Mouse (Mus musculus): ENCODE measurements at regions not wholly inside any gene's neighbourhood (a gene's known extent, or its start where the extent isn't known, plus 50 kb on each side); places are given as distances from the start of the nearest gene placed in this dataset.

GRCm38 (mm10) chr6:84393519-84394231 lies 200.0 kb downstream of the Cyp26b1 start:
- DNase-seq (ENCODE audit: inconsistent age in 2 of 2, low spot score in 1 of 2): no peak

DNA sequence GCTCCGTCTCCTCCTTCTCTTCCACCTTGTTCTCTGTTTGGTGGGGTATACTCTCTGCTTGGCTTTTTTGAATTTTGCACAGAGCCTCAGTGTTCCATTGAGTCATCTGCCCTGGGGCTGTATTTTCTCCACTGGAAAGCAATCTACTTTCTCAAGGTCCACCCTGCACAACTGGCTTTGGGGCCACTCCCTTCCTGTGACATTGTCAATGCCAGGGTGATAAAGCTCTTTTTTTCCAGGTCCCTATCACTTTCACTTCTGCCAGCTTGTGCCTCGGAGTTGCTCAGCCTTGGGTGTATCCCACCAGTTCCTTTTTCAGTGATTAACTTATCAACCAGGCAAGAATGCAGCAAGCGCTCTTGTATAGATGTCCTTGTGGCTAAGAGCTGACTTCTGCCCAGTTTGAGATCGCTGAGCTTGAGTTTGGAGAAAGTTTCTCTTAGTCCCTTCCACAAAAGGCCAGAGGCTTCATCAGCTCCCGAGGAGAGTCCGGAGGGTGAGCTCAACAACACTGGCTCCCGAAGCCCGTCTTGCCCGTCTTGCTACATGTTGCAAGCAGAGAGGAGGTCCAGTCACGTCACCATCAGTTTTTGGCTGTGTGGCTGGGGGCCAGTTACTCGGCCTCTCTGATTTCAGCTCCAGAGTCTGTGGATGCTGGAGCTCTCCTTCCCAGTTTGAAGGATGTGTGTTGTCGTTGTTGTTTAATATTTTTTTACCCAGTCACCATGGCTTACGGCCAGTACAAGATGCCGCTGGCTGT lies 200.8 kb downstream of the Cyp26b1 start:
- peak; percentile 79 to 91 for DNase-seq (ENCODE audit: inconsistent age in 2 of 2, low spot score in 1 of 2)

DNA sequence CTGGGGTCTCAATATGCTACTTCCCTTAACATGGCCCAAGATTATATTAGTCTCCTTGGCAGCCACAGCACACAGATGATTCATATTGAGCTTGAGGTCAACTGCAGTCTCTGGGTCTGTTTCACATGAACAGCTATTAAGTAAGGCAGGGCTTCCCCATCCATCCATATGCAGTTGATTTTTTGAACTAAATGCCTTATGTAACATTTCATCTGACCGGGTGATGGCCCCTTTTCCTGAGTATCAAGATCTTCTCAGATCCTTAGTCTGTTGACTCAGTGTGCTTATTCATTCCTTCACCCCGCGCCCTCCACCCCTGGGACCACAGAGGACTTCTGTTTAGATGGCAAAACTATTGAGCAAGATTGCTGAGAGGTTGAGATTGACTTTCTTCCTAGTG lies 202.7 kb downstream of the Cyp26b1 start:
- DNase-seq (ENCODE audit: inconsistent age in 2 of 2, low spot score in 1 of 2): peak in 1 of 2 experiments; percentile 69

GRCm38 (mm10) chr6:84385696-84386095 lies 208.0 kb downstream of the Cyp26b1 start:
- peak; percentile 87 to 95 for DNase-seq (ENCODE audit: inconsistent age in 2 of 2, low spot score in 1 of 2)

DNA sequence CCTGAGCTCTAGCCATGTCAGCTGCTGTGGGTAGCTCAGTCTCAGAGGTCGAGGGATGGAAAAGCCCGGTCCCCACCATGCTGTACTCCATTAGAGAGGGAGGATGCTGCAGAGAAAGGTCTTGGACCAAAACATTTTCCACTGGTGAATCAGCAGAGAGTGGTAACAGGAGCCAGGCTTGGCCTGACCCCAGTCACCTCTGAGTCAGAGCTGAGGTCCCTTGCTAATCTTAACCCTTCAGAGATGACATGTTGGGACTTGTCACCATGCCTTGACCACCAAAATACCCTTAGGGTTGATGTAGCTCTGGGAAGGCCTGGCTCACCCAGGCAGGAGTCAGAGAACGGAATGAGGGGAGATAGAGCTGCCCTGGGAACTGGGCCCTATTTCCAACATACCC lies 210.0 kb downstream of the Cyp26b1 start:
- DNase-seq (ENCODE audit: inconsistent age in 2 of 2, low spot score in 1 of 2): peak; percentile 76 to 82

DNA sequence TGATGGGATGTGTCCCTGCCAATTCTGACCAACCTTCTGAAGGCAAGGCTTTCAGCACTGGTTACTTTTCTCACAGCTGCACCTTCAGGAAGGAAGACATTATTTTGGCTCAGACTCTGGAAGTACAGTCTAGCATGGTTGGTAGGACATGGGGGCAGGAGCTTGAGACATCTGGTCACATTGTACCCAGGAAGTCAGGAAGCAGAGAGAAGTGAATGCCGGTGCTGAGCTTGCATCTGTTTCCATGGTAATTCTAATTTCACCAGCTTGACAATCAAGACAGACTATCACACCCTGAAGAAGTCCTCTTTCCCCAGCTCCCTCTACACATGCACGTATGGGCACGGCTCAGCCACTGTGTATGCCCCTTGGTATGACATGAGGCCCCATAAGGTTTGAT lies 210.6 kb downstream of the Cyp26b1 start:
- DNase-seq (ENCODE audit: inconsistent age in 2 of 2, low spot score in 1 of 2): no peak

- DNase-seq (ENCODE audit: inconsistent age in 2 of 2, low spot score in 1 of 2): no peak
Observed at GRCm38 (mm10) chr6:84381571-84381970, 212.1 kb downstream of the Cyp26b1 start.

DNA sequence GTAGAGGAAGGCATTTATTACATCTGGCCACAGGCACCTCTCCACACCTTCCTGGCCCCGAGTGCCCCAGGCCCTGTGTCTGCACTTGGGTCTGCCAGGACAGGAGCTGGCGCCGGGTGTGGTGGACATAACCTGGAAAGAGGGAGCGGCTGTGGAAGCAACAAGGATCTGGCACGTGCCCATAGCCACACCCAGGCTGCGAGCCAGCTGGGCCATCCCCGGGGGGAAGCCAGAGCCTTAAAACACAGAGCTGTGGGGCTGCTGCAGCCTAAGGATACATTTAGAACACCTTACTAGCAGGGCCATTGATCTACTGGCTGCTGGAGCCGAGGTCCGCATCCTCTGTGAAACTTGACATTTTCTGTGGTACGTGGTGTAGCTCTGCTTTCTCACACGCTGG lies 217.0 kb downstream of the Cyp26b1 start:
- DNase-seq (ENCODE audit: inconsistent age in 2 of 2, low spot score in 1 of 2): no peak

DNA sequence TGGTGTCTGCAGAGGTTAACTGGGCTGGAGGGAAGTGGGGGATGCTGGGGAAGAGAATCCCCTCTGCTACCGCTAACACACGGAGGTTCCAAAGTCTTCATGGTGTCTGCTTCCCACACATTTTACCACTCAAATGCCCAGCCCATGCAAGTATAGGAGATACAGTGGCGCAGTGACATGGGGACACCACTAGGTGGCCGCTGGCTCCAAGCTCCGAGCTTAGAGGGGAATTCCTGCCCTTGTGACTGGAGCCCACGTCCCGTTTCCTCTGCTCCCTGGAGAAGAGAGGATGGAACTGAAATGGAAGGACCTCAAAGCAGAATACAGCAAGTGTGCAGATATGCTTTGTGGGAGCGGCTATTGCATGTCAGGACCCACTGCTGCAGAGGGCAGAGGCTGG lies 218.2 kb downstream of the Cyp26b1 start:
- peak; percentile 58 to 83 for DNase-seq (ENCODE audit: inconsistent age in 2 of 2, low spot score in 1 of 2)

GRCm38 (mm10) chr6:84366365-84366764 lies 227.3 kb downstream of the Cyp26b1 start:
- DNase-seq (ENCODE audit: inconsistent age in 2 of 2, low spot score in 1 of 2): no peak

DNA sequence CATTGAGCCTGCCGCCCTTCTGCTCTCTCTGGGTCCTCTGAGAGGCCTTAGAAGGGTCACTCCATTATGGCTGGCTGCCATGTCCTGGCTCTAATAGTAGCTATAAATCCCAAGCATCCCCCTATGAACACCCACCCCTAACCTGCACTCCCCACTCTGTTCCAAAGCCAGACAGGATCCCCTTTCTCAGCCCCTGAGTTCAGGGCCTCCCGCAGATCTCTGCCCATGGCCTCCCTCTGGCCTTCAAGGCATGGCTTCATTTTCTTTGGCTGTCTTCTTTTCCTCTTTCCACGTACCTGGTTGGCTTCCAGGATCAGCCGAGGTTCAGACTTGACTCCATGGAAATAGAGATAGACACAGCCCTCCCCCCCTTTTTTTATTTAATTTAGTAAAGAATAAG lies 227.8 kb downstream of the Cyp26b1 start:
- no peak for DNase-seq (ENCODE audit: inconsistent age in 2 of 2, low spot score in 1 of 2)

DNA sequence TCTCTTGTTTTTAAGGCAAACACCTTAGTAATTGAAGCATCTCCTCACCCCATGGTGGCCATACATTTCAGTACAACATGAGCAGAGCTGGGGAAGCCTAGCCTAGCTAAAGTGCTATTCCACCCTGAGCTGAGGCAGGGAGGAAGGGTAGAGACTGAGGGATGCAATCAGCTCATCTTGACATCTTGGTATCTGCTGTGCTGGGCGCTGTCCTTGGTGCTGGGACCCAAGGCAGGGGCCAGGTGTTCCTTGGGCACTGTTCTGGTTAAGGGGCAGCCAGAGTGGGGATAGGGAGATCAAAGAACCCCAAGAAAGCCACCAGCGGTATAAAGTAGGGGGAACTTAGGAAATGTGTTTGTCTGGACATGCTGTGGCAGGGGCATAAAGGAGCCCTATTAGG lies 228.7 kb downstream of the Cyp26b1 start:
- peak in 1 of 2 experiments; percentile 40 for DNase-seq (ENCODE audit: inconsistent age in 2 of 2, low spot score in 1 of 2)

GRCm38 (mm10) chr6:84362331-84362730 lies 231.4 kb downstream of the Cyp26b1 start:
- DNase-seq (ENCODE audit: inconsistent age in 2 of 2, low spot score in 1 of 2): no peak

DNA sequence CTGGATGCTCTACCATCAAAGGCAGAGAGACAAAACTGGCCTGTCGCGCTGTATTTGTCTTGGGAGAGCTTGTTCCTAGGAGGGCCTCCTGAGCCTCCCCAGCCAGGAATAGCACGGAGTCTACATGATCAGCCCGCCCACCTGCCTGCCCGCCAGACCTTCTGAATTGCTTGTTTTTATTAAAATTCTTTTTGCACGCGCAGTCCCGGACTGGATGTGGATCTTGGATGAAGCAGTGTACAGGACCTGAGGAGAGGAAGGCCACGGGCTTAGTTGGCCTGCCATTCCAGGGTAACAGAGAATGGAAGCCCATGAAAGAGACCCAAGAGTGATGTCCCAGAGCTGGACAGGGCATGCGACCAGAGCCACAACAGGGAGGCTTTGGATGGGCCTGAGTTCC lies 235.8 kb downstream of the Cyp26b1 start:
- DNase-seq (ENCODE audit: inconsistent age in 2 of 2, low spot score in 1 of 2): no peak

GRCm38 (mm10) chr6:84353425-84354220 lies 240.1 kb downstream of the Cyp26b1 start:
- DNase-seq (ENCODE audit: inconsistent age in 2 of 2, low spot score in 1 of 2): peak in 1 of 2 experiments; percentile 41

- DNase-seq (ENCODE audit: inconsistent age in 2 of 2, low spot score in 1 of 2): no peak
Observed at GRCm38 (mm10) chr6:84344936-84345335, 248.8 kb downstream of the Cyp26b1 start.

DNA sequence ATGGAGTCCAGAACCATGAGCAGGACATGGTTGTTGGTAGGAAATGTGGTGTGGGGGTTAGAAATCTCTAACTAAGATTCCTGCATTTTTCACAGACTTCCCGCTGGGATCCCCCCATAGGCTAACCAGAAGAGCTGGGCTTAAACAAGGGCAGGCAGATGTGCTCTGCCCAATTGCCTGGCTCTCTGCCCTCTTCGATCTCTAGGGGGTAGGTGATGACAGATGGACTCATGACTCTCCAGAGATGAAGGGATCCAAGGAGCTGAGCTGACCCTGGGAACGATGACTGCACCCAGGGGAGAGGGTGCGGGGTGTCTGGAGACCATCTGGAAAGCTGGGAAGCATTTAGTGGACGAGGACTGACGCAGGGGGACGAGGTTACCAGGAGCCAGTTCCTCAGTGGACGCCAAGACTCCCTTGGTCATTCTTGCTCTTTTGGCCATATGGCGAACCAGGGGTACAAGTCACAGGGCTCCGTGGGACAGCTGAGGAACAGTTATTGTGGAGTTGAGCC lies 260.0 kb downstream of the Cyp26b1 start:
- DNase-seq (ENCODE audit: inconsistent age in 2 of 2, low spot score in 1 of 2): no peak

GRCm38 (mm10) chr6:84329106-84329505 lies 264.6 kb downstream of the Cyp26b1 start:
- DNase-seq (ENCODE audit: inconsistent age in 2 of 2, low spot score in 1 of 2): no peak

DNA sequence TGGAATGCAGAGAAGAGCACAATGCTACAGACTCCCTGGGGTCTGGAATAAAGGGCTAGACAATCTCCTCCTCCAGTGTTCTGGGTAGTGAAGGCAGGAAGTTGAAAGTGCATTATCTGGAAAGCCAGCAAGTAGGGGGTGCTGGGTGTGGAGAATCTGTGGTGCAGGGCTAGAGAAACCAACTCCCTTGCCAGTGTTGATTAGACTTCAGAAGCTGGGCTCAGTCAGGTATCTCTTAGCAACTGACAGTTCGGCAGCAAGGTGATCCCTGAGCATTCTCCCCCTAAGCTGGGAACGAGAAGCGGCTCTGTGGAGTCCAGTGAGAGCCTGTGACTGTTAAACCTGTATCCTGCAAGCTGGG lies 265.7 kb downstream of the Cyp26b1 start:
- DNase-seq (ENCODE audit: inconsistent age in 2 of 2, low spot score in 1 of 2): no peak

DNA sequence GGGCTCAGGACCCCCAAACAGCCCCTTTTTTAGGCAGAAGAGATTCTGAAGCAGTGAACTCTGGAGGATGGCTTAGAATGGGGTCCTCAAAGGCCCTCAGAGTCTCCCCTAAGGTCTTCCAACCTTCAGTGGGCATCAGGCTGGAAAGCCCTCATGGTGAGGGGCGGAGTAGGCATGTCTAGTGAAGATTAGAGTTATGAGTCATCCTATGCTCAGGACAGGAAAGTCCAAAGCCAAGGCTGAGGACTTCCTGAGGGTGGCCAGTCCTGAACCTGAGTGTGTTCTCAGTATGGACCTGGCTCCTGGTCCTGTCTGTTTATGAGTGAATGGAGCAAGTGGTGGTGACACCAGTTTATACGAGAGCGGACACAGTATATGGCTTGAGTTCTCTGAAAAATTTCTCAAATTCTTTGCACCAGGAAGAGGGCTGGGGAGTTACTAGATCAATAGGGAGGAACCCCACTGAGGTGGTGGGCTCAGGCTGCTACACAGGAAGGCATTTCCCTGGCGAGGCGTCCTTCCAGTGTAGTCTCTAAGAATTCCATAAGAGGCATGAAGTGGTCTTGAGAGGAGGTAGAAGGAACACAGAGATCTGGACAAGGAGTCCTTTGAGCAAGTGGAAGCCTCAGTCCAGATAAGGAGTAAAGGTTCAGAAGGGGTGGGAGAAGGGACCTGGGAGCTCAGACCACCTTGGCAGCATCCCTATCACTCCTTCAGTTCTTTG lies 266.2 kb downstream of the Cyp26b1 start:
- no peak for DNase-seq (ENCODE audit: inconsistent age in 2 of 2, low spot score in 1 of 2)
